Mouse (Mus musculus) cerebellum, adult 9-11 months (tissue): ENCODE results near the gene Olfr1150-ps1.

Experiments
- DNase-seq: peaks from one replicate; pipeline ENCODE4 v3.0.0; 2022

Olfr1150-ps1 gene

DNA sequence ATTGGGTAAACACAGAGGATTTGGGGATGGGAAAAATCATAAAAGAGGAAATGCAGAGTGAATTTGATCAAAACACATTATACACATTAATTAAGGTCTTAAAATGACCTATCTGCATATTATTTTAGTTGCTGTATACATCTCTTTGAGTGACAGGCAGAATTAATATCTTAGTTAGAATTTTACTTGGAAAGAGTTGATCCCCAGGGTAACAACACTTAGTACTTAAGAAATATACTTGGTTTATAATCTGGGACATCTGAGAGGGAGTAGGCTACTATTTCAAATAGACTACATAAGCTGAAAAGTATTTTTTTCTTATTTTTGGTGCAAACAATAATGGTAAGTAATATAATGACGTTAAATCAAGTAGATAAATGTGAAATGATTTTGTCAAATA lies at the start of gene Olfr1150-ps1:
TSS of gene Olfr1150-ps1 (plus strand) at position 301 of the 400 bp plus-strand sequence.
- DNase-seq: no peak

DNA sequence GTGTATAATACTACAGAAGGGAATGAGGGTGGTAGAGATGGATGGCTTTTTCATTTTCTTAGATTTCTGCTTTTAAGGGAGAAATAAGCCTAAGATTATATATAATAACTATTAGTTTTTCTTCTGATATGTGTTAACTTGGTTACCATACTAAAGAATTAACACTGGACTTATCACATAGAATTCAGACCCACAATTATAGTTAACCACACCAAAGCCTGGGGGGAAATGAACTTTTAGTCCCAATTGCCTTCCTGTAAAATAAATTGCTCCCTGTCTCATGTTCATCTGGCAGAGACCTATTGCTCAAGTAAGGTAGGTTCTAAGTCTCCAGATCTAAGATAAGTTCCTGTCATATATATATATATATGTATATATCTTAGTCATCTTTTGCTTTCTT lies 43.5 kb upstream of the Olfr1150-ps1 start, which contains the start of gene Olfr1143:
TSS of gene Olfr1143 (plus strand) at position 301 of the 400 bp plus-strand sequence.
- no peak for DNase-seq

DNA sequence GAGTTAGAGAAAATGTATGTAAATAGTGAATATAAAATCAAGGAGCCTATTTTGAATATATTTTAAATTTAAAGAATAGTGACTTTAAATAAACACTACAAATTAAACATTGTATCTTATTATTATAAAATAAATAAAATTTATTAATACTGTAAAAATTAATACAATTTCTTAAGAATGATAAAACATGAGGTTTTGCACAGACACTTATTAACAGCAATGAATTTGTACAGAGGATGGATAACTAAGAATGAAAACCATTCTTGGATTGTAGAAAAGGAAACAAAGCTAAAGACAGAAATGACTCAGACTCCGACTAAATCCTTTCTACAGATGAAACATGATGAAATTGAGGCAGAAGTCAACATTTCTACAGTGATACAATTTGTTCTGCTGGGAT lies 34.3 kb upstream of the Olfr1150-ps1 start, which contains the start of gene Olfr1145:
TSS of gene Olfr1145 (plus strand) at position 301 of the 400 bp plus-strand sequence.
- DNase-seq: no peak

DNA sequence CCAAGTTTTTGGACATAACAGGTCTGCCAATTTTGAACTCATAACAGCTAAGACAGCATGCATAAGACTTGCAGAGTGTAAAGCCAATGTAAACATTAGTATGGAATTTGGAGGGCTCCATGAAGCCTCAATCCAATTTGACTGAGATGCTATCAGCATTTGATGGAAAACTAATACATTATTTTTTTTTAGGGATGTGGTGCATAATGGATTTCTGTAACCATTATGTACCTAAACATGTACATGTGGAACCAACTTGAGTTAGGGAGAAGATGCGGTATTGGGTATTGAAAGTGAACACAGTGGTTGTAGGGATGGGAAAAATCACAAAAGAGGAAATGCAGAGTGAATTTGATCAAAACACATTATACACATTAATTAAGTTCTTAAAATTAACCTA lies 13.6 kb upstream of the Olfr1150-ps1 start, which contains the start of gene Olfr1148:
TSS of gene Olfr1148 (plus strand) at position 301 of the 400 bp plus-strand sequence.
- DNase-seq: no peak

DNA sequence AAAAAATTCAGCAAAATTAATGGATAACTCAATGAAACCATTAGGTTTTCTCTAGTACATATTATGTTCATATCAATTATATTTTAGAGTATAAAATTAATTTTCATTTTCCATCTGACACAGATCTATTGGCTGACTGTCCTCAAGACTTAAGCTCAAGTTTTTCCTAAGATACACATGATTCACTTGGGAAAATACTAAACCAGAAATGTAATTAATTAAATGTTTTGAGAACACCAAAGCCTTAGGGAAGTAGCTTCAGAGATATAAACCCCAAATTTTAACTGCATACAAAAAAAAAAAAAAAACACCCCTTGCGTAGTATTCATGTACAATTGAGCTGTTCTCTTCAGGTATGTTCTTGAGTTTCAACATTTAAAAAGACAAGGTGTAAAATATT lies 11.8 kb downstream of the Olfr1150-ps1 start, which contains the start of gene Olfr1151:
TSS of gene Olfr1151 (plus strand) at position 301 of the 400 bp plus-strand sequence.
- no peak for DNase-seq

DNA sequence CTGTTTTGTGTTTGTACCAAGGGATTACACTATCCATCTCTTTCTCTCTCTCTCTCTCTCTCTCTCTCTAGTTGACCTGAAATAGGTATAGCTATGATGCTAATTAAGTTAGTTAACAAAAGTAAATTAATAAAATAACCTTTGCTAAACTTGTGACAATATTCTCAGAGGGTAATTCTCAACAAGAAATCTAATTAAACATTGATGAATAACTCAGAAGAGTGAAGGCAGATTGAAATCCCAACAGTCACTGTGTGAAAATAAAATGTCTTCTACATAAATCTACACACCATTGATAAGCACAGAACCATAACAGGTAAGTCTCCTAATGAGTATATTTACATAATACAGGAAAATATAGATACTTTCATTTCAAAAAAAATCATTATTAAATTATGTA lies 22.4 kb downstream of the Olfr1150-ps1 start, which contains the start of gene Olfr1152:
TSS of gene Olfr1152 (plus strand) at position 301 of the 400 bp plus-strand sequence.
- DNase-seq: no peak

DNA sequence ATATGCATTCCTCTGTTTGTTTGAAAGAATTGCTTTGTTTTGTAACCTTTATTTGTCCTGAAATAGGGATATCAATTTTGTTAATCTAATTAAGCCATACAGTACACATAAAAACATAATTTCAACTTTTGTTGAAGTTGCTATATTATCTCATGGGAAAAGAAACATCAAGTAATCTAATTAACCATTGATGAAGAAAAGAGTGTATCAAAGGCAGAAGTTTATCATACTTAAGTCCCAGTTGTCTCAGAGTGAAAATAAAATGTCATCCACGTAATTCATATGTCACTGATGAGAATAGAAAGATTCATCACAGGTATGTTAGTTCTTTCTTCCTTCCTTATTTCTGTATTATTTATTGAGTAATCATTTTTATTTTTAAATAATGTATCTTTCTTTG lies 50.9 kb downstream of the Olfr1150-ps1 start, which contains the start of gene Olfr1153:
TSS of gene Olfr1153 (plus strand) at position 301 of the 400 bp plus-strand sequence.
- DNase-seq: no peak
